Mouse (Mus musculus) lung, postnatal 0 days (tissue): ENCODE results near the gene Prrc2c.

Experiments
- CTCF ChIP-seq: IDR thresholded peaks from 2 replicates; pipeline ENCODE4 v1.5.1; 2016; ENCODE audit warnings: antibody characterized with exemption, mild to moderate bottlenecking
- EP300 ChIP-seq: IDR thresholded peaks from 2 replicates; pipeline ENCODE4 v1.6.1; 2016; ENCODE audit warnings: antibody characterized with exemption, mild to moderate bottlenecking, control low read depth

DNA sequence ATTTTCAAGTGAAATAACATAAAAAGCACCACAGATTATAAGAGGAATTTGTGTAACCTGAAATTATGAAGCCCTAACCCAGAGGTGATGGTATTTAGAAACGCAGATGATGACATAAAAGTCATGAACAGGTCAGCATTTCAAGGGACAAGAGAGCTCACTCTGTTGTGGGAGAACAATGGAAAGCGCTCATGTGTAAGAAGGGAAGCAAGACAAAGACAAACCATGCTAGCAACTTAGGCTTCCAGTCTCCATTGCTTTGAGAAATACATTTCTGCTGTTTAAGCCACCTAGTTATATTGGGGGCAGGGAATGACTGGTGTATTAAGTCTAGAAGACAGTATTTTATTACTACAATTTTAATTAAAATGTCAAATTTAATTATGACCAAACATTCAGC lies 10.9 kb downstream of the Prrc2c start:
- TF ChIP-seq CTCF (no peak), EP300 (no peak)
